Mouse (Mus musculus) kidney, adult 9 months (tissue): ENCODE measurements around the gene Sema4b.
A peak's percentile ranks its signal among the peaks of the same experiment; 100 is the strongest.

Source experiments
- DNase-seq: peaks from one replicate; pipeline ENCODE4 v3.0.0; 2022

The Sema4b gene

GRCm38 (mm10) chr7:80186531-80187296 lies at the start of gene Sema4b:
Gene Sema4b (plus strand): TSS chr7:80186841.
- peak; percentile 96 for DNase-seq

- peak; percentile 63 for DNase-seq
Observed at GRCm38 (mm10) chr7:80138375-80138774, 48.3 kb upstream of the Sema4b start.

- DNase-seq = peak; percentile 76
Observed at GRCm38 (mm10) chr7:80140815-80141214, 45.8 kb upstream of the Sema4b start.

- DNase-seq = peak; percentile 41
Observed at GRCm38 (mm10) chr7:80143331-80144273, 43.0 kb upstream of the Sema4b start.

- DNase-seq = no peak
Observed at GRCm38 (mm10) chr7:80144695-80145094, 41.9 kb upstream of the Sema4b start.

GRCm38 (mm10) chr7:80146077-80146476 lies 40.6 kb upstream of the Sema4b start:
- no peak for DNase-seq

- DNase-seq = no peak
Observed at GRCm38 (mm10) chr7:80149356-80149755, 37.3 kb upstream of the Sema4b start.

GRCm38 (mm10) chr7:80152152-80152551 lies 34.5 kb upstream of the Sema4b start:
- DNase-seq = no peak

GRCm38 (mm10) chr7:80152756-80153155 lies 33.9 kb upstream of the Sema4b start:
- no peak for DNase-seq

GRCm38 (mm10) chr7:80154689-80155088 lies 32.0 kb upstream of the Sema4b start:
- no peak for DNase-seq

- peak; percentile 82 for DNase-seq
Observed at GRCm38 (mm10) chr7:80156711-80157227, 29.9 kb upstream of the Sema4b start.

GRCm38 (mm10) chr7:80158496-80159268 lies 28.0 kb upstream of the Sema4b start:
- DNase-seq = no peak

- peak; percentile 75 for DNase-seq
Observed at GRCm38 (mm10) chr7:80160293-80160944, 26.2 kb upstream of the Sema4b start.

GRCm38 (mm10) chr7:80160945-80161306 lies 25.7 kb upstream of the Sema4b start:
- peak; percentile 97 for DNase-seq

GRCm38 (mm10) chr7:80165432-80165831 lies 21.2 kb upstream of the Sema4b start:
- DNase-seq = no peak

GRCm38 (mm10) chr7:80166740-80167139 lies 19.9 kb upstream of the Sema4b start:
- peak; percentile 68 for DNase-seq

GRCm38 (mm10) chr7:80169847-80170246 lies 16.8 kb upstream of the Sema4b start:
- DNase-seq = no peak

- no peak for DNase-seq
Observed at GRCm38 (mm10) chr7:80171345-80171744, 15.3 kb upstream of the Sema4b start.

- DNase-seq = no peak
Observed at GRCm38 (mm10) chr7:80172069-80172956, 14.3 kb upstream of the Sema4b start.

GRCm38 (mm10) chr7:80176159-80176558 lies 10.5 kb upstream of the Sema4b start:
- DNase-seq = no peak

- DNase-seq = no peak
Observed at GRCm38 (mm10) chr7:80177438-80177837, 9.2 kb upstream of the Sema4b start.
